Mouse (Mus musculus): Measurements from ENCODE around the gene Gm10722. TPM values are rescaled to one million over a fixed set of nuclear protein-coding genes. Genes with fewer than 3 reads are reported as not detected.
"Not testable (repeated sequence)": the region's sequence is repeated elsewhere in the genome, so short reads cannot be mapped to it uniquely, and the experiment has no call there.

The Gm10722 gene
- not detected for total RNA-seq (2021)

DNA sequence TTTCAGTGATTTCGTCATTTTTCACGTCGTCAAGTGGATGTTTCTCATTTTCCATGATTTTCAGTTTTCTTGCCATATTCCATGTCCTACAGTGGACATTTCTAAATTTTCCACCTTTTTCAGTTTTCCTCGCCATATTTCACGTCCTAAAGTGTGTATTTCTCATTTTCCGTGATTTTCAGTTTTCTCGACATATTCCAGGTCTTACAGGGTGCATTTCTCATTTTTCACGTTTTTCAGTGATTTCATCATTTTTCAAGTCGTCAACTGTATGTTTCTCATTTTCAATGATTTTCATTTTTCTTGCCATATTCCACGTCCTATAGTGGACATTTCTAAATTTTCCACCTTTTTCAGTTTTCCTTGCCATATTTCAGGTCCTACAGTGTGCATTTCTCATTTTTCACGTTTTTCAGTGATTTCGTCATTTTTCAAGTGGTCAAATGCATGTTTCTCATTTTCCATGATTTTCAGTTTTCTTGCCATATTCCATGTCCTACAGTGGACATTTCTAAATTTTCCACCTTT is at the start of gene Gm10722:
Gm10722 (plus strand) TSS at position 478 of the 528 bp plus-strand sequence.
- DNase-seq, result peak; percentile 5 to 15

- DNase-seq, result peak; percentile 4 to 16
Measured at GRCm38 (mm10) chr9:3001006-3001405, 284 bp downstream of the Gm10722 start.

GRCm38 (mm10) chr9:3001948-3002659 is 1.4 kb downstream of the Gm10722 start:
- DNase-seq, result peak; percentile 94 to 99

DNA sequence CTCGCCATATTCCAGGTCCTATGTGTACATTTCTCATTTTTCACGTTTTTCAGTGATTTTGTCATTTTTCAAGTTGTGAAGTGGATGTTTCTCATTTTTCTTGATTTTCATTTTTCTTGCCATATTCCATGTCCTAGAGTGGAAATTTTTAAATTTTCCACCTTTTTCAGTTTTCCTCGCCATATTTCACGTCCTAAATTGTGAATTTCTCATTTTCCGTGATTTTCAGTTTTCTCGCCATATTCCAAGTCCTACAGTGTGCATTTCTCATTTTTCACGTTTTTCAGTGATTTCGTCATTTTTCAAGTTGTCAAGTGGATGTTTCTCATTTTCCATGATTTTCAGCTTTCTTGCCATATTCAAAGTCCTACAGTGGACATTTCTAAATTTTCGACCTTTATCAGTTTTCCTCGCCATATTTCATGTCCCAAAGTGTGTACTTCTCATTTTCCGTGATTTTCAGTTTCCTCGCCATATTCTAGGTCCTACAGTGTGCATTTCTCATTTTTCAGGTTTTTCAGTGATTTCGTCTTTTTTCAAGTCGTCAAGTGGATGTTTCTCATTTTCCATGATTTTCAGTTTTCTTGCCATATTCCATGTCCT is 2.2 kb downstream of the Gm10722 start, which contains the start of gene Gm11168:
Gm11168 (plus strand) TSS at position 553 of the 603 bp plus-strand sequence.
- not testable (repeated sequence) for DNase-seq

DNA sequence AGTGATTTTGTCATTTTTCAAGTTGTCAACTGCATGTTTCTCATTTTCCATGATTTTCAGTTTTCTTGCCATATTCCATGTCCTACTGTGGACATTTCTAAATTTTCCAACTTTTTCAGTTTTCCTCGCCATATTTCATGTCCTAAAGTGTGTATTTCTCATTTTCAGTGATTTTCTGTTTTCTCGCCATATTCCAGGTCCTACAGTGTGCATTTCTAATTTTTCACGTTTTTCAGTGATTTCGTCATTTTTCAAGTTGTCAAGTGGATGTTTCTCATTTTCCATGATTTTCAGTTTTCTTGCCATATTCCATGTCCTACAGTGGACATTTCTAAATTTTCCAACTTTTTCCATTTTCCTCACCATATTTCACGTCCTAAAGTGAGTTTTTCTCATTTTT is 5.5 kb downstream of the Gm10722 start:
- DNase-seq, result not testable (repeated sequence)

GRCm38 (mm10) chr9:3006636-3007035 is 5.9 kb downstream of the Gm10722 start:
- peak; percentile 95 to 100 for DNase-seq

- not testable (repeated sequence) for DNase-seq
Measured at GRCm38 (mm10) chr9:3007272-3007671, 6.5 kb downstream of the Gm10722 start.

DNA sequence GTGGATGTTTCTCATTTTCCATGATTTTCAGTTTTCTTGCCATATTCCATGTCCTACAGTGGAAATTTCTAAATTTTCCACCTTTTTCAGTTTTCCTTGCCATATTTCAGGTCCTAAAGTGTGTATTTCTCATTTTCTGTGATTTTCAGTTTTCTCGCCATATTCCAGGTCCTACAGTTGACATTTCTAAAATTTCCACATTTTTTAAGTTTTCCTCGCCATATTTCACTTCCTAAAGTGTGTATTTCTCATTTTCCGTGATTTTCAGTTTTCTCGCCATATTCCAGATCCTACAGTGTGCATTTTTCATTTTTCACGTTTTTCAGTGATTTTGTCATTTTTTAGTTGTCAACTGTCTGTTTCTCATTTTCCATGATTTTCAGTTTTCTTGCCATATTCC is 8.6 kb downstream of the Gm10722 start:
- DNase-seq, result not testable (repeated sequence)

GRCm38 (mm10) chr9:3012054-3012621 is 11.4 kb downstream of the Gm10722 start:
- not testable (repeated sequence) for DNase-seq

DNA sequence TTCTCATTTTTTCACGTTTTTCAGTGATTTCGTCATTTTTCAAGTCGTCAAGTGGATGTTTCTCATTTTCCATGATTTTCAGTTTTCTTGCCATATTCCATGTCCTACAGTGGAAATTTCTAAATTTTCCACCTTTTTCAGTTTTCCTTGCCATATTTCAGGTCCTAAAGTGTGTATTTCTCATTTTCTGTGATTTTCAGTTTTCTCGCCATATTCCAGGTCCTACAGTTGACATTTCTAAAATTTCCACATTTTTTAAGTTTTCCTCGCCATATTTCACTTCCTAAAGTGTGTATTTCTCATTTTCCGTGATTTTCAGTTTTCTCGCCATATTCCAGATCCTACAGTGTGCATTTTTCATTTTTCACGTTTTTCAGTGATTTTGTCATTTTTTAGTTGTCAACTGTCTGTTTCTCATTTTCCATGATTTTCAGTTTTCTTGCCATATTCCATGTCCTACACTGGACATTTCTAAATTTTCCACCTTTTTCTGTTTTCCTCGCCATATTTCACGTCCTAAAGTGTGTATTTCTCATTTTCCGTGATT is 12.1 kb downstream of the Gm10722 start, which contains the start of gene Gm10721:
Gm10721 (plus strand) TSS at position 408 of the 547 bp plus-strand sequence.
- DNase-seq, result not testable (repeated sequence)

DNA sequence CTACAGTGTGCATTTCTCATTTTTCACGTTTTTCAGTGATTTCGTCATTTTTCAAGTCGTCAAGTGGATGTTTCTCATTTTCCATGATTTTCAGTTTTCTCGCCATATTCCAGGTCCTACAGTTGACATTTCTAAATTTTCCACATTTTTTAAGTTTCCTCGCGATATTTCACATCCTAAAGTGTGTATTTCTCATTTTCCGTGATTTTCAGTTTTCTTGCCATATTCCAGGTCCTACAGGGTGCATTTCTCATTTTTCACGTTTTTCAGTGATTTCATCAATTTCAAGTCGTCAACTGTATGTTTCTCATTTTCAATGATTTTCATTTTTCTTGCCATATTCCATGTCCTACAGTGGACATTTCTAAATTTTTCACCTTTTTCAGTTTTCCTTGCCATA is 14.6 kb downstream of the Gm10722 start, which contains the start of gene Gm10720:
Gm10720 (plus strand) TSS at position 301 of the 400 bp plus-strand sequence.
- not testable (repeated sequence) for DNase-seq

DNA sequence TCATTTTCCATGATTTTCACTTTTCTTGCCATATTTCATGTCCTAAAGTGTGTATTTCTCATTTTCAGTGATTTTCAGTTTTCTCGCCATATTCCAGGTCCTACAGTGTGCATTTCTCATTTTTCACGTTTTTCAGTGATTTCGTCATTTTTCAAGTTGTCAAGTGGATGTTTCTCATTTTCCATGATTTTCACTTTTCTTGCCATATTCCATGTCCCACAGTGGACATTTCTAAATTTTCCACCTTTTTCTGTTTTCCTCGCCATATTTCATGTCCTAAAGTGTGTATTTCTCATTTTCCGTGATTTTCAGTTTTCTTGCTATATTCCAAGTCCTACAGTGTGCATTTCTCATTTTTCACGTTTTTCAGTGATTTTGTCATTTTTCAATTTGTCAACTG is 15.2 kb downstream of the Gm10722 start:
- DNase-seq, result not testable (repeated sequence)

DNA sequence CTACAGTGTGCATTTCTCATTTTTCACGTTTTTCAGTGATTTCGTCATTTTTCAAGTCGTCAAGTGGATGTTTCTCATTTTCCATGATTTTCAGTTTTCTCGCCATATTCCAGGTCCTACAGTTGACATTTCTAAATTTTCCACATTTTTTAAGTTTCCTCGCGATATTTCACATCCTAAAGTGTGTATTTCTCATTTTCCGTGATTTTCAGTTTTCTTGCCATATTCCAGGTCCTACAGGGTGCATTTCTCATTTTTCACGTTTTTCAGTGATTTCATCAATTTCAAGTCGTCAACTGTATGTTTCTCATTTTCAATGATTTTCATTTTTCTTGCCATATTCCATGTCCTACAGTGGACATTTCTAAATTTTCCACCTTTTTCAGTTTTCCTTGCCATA is 16.4 kb downstream of the Gm10722 start, which contains the start of gene Gm10719:
Gm10719 (plus strand) TSS at position 301 of the 400 bp plus-strand sequence.
- not testable (repeated sequence) for DNase-seq

GRCm38 (mm10) chr9:3018944-3019343 is 18.2 kb downstream of the Gm10722 start:
- DNase-seq, result peak; percentile 66 to 70

- peak; percentile 47 to 55 for DNase-seq
Measured at GRCm38 (mm10) chr9:3019835-3020727, 19.4 kb downstream of the Gm10722 start.

GRCm38 (mm10) chr9:3022316-3023008 is 21.7 kb downstream of the Gm10722 start:
- peak; percentile 54 to 76 for DNase-seq

DNA sequence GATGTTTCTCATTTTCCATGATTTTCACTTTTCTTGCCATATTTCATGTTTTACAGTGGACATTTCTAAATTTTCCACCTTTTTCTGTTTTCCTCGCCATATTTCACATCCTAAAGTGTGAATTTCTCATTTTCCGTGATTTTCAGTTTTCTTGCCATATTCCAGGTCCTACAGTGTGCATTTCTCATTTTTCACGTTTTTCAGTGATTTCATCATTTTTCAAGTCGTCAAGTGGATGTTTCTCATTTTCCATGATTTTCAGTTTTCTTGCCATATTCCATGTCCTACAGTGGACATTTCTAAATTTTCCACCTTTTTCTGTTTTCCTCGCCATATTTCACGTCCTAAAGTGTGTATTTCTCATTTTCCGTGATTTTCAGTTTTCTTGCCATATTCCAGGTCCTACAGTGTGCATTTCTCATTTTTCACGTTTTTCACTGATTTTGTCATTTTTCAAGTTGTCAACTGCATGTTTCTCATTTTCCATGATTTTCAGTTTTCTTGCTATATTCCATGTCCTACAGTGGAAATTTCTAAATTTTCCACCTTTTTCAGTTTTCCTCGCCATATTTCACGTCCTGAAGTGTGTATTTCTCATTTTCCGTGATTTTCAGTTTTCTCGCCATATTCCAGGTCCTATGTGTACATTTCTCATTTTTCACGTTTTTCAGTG is 22.7 kb downstream of the Gm10722 start, which contains the start of gene Gm10718:
Gm10718 (plus strand) TSS at position 236 of the 673 bp plus-strand sequence.
- peak; percentile 35 to 37 for DNase-seq

GRCm38 (mm10) chr9:3023985-3024648 is 23.4 kb downstream of the Gm10722 start:
- DNase-seq, result peak; percentile 99 to 100

DNA sequence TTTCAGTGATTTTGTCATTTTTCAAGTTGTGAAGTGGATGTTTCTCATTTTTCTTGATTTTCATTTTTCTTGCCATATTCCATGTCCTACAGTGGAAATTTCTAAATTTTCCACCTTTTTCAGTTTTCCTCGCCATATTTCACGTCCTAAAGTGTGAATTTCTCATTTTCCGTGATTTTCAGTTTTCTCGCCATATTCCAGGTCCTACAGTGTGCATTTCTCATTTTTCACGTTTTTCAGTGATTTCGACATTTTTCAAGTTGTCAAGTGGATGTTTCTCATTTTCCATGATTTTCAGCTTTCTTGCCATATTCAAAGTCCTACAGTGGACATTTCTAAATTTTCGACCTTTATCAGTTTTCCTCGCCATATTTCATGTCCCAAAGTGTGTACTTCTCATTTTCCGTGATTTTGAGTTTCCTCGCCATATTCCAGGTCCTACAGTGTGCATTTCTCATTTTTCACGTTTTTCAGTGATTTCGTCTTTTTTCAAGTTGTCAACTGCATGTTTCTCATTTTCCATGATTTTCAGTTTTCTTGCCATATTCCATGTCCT is 24.3 kb downstream of the Gm10722 start, which contains the start of gene Gm10717:
Gm10717 (plus strand) TSS at position 506 of the 556 bp plus-strand sequence.
- peak; percentile 5 to 21 for DNase-seq
